Mouse (Mus musculus): ENCODE results near the gene Hif3a. TPM values are rescaled to one million over a fixed set of nuclear protein-coding genes. Genes with fewer than 3 reads are reported as not detected.

The Hif3a gene
- polyA plus RNA-seq, 1 experiment = 1.9 TPM

DNA sequence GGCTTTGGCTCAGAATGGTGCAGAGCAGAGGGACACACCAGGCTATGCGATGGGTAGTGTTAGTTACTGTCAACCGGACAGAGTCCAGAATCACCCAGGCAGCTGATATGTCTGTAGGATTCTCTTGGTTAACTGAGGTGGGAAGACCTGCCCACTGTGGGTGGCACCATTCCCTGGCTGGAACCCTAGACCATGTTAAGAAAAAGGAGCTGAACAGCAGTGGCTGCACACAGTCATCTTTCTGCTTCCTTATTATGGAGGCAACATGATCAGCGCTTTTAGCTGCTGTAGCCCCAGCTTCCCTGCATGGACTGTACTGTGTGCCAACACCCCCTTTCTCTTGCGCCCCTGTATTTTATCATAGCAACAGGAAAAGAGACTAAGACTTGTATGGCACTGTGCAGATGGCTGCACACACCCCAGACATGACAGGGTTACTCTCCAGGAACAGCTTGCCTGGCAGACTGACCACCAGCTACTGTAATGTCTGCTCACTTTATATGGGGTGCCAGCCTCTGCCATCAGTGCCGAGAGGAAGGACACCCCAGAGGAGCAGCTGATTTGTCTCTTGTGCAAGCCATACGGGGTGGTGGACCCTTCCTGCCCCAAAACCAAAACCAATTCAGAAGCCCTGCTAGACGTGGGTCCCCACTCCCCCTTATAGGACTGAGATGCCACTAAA lies 50.2 kb downstream of the Hif3a start:
- Histone ChIP-seq H3K27ac (ENCODE audit: insufficient read depth, low read length) (no peak overlapping the region), H3K36me3 (ENCODE audit: control insufficient read depth, insufficient read depth, low read length) (peaks cover 53% of the 10 kb centered on the region), H3K4me1 (ENCODE audit: control insufficient read depth, insufficient read depth, insufficient read length) (peaks cover 3% of the 10 kb centered on the region; the same call in 1 of the 2 replicates), H3K27me3 (ENCODE audit: control insufficient read depth, insufficient read depth, low read length) (no peaks in the 10 kb centered on the region), H3K4me3 (ENCODE audit: extremely low read depth, insufficient read depth, insufficient read length) (no peak overlapping the region)
- 91% methylated on average over 7 of the region's 7 CpGs for WGBS
- no peak for DNase-seq (ENCODE audit: low read depth in 1 of 2, low spot score in 2 of 2)
- TF ChIP-seq POLR2A (IDR thresholded peaks at IDR 0.05; ENCODE audit: low read depth, low read length) = no peak
- no peak for TF ChIP-seq CTCF (IDR thresholded peaks at IDR 0.05; ENCODE audit: extremely low read depth, insufficient read depth, insufficient read length, insufficient replicate concordance)

- H3K27ac ChIP-seq (ENCODE audit: insufficient read depth, low read length) = no peak overlapping the region
- H3K27me3 ChIP-seq (ENCODE audit: control insufficient read depth, insufficient read depth, low read length) = no peaks in the 10 kb centered on the region
- H3K36me3 ChIP-seq (ENCODE audit: control insufficient read depth, insufficient read depth, low read length) = peaks cover 61% of the 10 kb centered on the region
- no peak for DNase-seq (ENCODE audit: low read depth in 1 of 2, low spot score in 2 of 2)
- TF ChIP-seq POLR2A (IDR thresholded peaks at IDR 0.05; ENCODE audit: low read depth, low read length) (no peak), CTCF (IDR thresholded peaks at IDR 0.05; ENCODE audit: extremely low read depth, insufficient read depth, insufficient read length, insufficient replicate concordance) (no peak)
- no peak overlapping the region for H3K4me3 ChIP-seq (ENCODE audit: extremely low read depth, insufficient read depth, insufficient read length)
- WGBS = 81% methylated on average over 5 of the region's 5 CpGs
- peaks cover 3% of the 10 kb centered on the region; the same call in 1 of the 2 replicates for H3K4me1 ChIP-seq (ENCODE audit: control insufficient read depth, insufficient read depth, insufficient read length)
Measured at GRCm38 (mm10) chr7:17010010-17010347, 52.2 kb downstream of the Hif3a start.

DNA sequence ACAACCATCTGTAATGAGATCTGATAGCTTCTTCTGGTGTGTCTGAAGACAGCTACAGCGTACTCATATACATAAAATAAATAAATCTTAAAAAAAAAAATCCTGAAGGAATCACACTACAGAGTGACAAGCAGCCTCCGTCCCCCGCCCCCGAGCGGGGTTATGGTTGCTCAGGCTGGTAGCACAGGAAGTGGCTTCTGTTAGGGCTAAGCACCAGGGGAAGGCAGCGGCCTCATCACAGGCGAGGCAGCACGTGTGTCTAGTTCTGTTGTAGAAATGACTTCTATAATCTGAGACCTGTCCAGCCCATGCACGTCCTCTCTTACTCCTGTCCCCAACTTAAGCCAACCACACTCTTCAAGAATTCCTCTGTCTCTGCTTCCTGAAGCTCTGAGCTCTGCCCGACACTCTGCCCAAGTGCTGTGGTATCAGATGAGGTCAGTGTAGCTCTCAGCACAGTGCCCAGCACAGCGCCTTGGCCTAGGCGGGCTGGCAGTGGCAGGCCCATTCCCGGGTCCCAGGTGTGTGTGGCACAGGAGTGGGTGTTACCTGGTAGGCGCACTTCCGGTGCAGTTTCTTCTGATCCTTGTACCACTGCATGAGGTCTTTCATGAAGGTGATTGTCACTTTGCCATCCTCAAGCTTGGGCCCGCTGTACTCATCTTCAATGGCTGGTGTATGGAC lies 52.8 kb downstream of the Hif3a start:
- TF ChIP-seq CTCF (IDR thresholded peaks at IDR 0.05; ENCODE audit: extremely low read depth, insufficient read depth, insufficient read length, insufficient replicate concordance) = no peak
- no peak for TF ChIP-seq POLR2A (IDR thresholded peaks at IDR 0.05; ENCODE audit: low read depth, low read length)
- peak overlapping the region; percentile 56; the same call in 1 of the 2 replicates for H3K27ac ChIP-seq (ENCODE audit: insufficient read depth, low read length)
- peaks cover 3% of the 10 kb centered on the region; the same call in 1 of the 2 replicates for H3K4me1 ChIP-seq (ENCODE audit: control insufficient read depth, insufficient read depth, insufficient read length)
- H3K4me3 ChIP-seq (ENCODE audit: extremely low read depth, insufficient read depth, insufficient read length) = no peak overlapping the region
- peak in 1 of 2 experiments; percentile 28 for DNase-seq (ENCODE audit: low read depth in 1 of 2, low spot score in 2 of 2)
- WGBS = 42% methylated on average over 16 of the region's 16 CpGs
- H3K27me3 ChIP-seq (ENCODE audit: control insufficient read depth, insufficient read depth, low read length) = no peaks in the 10 kb centered on the region
- H3K36me3 ChIP-seq (ENCODE audit: control insufficient read depth, insufficient read depth, low read length) = peaks cover 60% of the 10 kb centered on the region

DNA sequence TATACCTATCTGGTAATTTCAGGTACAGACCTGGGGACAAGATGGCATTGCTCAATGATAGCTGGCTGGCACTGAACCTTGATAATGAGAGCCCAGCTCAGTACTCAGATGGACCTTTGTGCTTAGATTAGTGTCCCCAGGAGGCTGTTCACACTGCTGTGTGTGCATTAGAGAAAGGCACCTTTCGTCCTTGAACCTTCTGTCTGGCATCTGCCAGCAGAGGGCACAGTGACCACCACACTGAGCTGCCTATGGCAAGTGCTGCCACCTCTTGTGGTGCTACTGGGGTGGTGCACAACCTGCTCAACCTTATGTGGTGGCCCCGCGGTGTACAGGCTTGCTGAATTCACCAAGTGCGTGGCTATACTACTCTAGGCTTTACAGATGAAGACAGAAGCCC lies 54.9 kb downstream of the Hif3a start:
- H3K4me3 ChIP-seq (ENCODE audit: extremely low read depth, insufficient read depth, insufficient read length) = no peak overlapping the region
- 40% methylated on average over 4 of the region's 4 CpGs for WGBS
- DNase-seq (ENCODE audit: low read depth in 1 of 2, low spot score in 2 of 2) = peak in 1 of 2 experiments; percentile 21

DNA sequence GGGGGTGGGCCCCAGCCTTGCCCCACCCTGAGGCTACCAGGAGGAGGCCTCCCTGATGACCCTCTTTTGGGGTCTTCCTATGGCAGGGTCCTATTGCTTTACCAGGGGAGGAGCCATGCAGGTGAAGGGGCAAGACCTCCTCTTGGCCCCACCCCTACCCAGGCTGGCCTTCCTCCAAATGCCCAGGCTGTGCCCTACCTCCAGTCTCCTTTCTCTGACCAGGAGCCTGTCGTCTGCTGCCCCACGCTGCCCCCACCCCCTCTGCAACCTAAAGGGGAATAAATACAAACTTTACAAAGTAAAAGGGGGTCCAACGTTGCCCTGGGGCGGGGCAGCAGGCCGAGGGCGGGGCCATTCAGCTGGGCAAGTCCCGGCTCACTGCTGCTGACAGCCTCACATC lies 57.5 kb downstream of the Hif3a start:
- 78% methylated on average over 7 of the region's 7 CpGs for WGBS
- H3K27me3 ChIP-seq (ENCODE audit: control insufficient read depth, insufficient read depth, low read length) = no peaks in the 10 kb centered on the region
- peaks cover 3% of the 10 kb centered on the region; the same call in 1 of the 2 replicates for H3K4me1 ChIP-seq (ENCODE audit: control insufficient read depth, insufficient read depth, insufficient read length)
- no peak overlapping the region for H3K4me3 ChIP-seq (ENCODE audit: extremely low read depth, insufficient read depth, insufficient read length)
- DNase-seq (ENCODE audit: low read depth in 1 of 2, low spot score in 2 of 2) = no peak
- TF ChIP-seq CTCF (IDR thresholded peaks at IDR 0.05; ENCODE audit: extremely low read depth, insufficient read depth, insufficient read length, insufficient replicate concordance) = no peak
- no peak for TF ChIP-seq POLR2A (IDR thresholded peaks at IDR 0.05; ENCODE audit: low read depth, low read length)
- H3K36me3 ChIP-seq (ENCODE audit: control insufficient read depth, insufficient read depth, low read length) = peaks cover 46% of the 10 kb centered on the region
- no peak overlapping the region for H3K27ac ChIP-seq (ENCODE audit: insufficient read depth, low read length)

More for the DNA sequence above, 54.9 kb downstream of the Hif3a start:
- Histone ChIP-seq H3K27me3 (ENCODE audit: control insufficient read depth, insufficient read depth, low read length) (no peaks in the 10 kb centered on the region), H3K27ac (ENCODE audit: insufficient read depth, low read length) (no peak overlapping the region), H3K4me1 (ENCODE audit: control insufficient read depth, insufficient read depth, insufficient read length) (peaks cover 3% of the 10 kb centered on the region; the same call in 1 of the 2 replicates), H3K36me3 (ENCODE audit: control insufficient read depth, insufficient read depth, low read length) (peaks cover 53% of the 10 kb centered on the region)
- TF ChIP-seq CTCF (IDR thresholded peaks at IDR 0.05; ENCODE audit: extremely low read depth, insufficient read depth, insufficient read length, insufficient replicate concordance) (peak; percentile 82; the same call in 1 of the 2 replicates), POLR2A (IDR thresholded peaks at IDR 0.05; ENCODE audit: low read depth, low read length) (no peak)

DNA sequence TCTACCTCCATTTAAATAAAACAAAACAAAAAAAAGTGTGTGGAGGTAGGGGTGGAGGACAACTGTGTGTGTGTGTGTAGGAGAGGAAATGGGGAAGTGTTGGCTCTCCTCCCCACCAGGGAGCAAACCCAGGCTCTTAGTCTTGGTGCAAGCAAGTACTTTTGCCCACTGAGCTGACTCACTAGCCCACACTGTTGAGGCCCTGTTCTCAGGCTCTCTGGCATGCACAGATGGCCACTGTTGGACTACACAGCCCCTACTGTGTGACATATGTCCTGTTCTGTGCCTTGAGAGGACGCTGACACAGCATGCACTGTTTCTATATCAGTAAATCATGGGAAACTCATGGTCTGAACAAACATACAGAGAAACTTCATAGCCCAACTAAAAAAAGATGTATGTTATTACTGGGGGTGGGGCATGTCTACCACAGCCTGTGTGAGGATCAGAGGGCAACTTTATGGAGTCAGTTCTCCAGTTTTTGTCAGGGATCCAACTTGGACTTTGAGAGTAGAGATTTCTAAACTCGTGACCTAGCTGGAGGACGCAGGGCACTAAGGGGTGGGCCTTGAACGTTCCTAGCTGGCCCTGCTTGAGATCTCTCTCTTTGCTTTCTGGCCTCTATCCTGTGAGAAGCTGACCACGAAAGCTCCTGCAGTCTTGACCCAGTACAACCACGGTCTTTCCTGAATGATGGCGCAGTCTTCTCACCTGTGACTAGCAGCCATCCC lies 58.8 kb downstream of the Hif3a start:
- peaks cover 35% of the 10 kb centered on the region for H3K36me3 ChIP-seq (ENCODE audit: control insufficient read depth, insufficient read depth, low read length)
- no peaks in the 10 kb centered on the region for H3K4me1 ChIP-seq (ENCODE audit: control insufficient read depth, insufficient read depth, insufficient read length)
- no peak overlapping the region for H3K4me3 ChIP-seq (ENCODE audit: extremely low read depth, insufficient read depth, insufficient read length)
- H3K27ac ChIP-seq (ENCODE audit: insufficient read depth, low read length) = no peak overlapping the region
- no peak for DNase-seq (ENCODE audit: low read depth in 1 of 2, low spot score in 2 of 2)
- H3K27me3 ChIP-seq (ENCODE audit: control insufficient read depth, insufficient read depth, low read length) = no peaks in the 10 kb centered on the region
- TF ChIP-seq POLR2A (IDR thresholded peaks at IDR 0.05; ENCODE audit: low read depth, low read length) (no peak), CTCF (IDR thresholded peaks at IDR 0.05; ENCODE audit: extremely low read depth, insufficient read depth, insufficient read length, insufficient replicate concordance) (no peak)
- 61% methylated on average over 7 of the region's 7 CpGs for whole genome bisulfite sequencing
